Mouse (Mus musculus): ENCODE results near the gene Fubp1. TPM values are rescaled to one million over a fixed set of nuclear protein-coding genes. Genes with fewer than 3 reads are reported as not detected.

Fubp1 gene
- polyA plus RNA-seq, 1 experiment from 2014 or later: 200 TPM

DNA sequence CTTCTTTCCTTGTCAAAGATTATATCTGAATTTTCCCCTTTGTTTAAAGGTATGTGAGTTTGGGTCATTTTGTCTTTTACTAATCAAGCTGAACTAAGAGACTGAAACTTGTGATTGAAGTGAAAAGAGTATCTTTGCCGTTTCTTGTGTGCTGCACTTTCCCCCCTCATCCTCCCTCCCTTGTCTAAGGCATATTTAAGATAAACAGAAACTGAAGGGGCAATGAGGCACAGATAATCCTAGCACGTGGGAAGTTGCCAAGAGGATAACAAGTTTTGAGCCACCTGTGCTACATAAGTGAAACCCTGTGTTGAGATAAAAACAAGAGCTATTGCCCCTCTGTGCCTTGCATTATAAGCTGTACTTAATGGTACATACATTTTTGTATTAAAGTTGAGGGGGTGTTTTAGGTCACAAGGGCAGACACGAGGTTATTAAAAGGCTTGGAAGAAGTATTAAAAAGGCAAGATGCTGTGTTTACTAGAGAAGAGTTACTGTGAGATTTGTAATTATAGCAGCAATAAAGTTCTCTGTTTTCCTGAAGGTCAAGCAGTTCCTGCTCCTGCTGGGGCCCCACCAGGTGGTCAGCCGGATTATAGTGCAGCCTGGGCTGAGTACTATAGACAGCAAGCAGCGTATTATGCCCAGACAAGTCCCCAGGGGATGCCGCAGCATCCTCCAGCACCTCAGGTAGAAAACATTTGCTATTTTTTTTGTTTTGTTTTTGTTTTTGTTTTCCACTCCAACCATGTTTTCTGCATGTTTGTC is 21.3 kb downstream of the Fubp1 start:
- no peaks in the 10 kb centered on the region for H3K27me3 ChIP-seq (replicated peaks; ENCODE audit: control insufficient read depth, insufficient read depth, low read length)
- DNase-seq (ENCODE audit: low spot score) (no peak), ATAC-seq (ENCODE audit: low read depth) (no peak)
- H3K9ac ChIP-seq (ENCODE audit: low read depth, low read length): no peak overlapping the region
- no peaks in the 10 kb centered on the region for H3K4me1 ChIP-seq (ENCODE audit: control insufficient read depth, insufficient read depth, low read length)
- H3K9me3 ChIP-seq (ENCODE audit: control insufficient read depth, low read length): no peaks in the 10 kb centered on the region
- H3K4me3 ChIP-seq (ENCODE audit: low read depth, low read length): no peak overlapping the region
- H3K27ac ChIP-seq (replicated peaks; ENCODE audit: low read depth, low read length): no peak overlapping the region
- 64% methylated on average over 6 of the region's 6 CpGs for whole genome bisulfite sequencing
- H3K4me2 ChIP-seq (ENCODE audit: low read depth, low read length): no peak overlapping the region
- peaks cover 83% of the 10 kb centered on the region for H3K36me3 ChIP-seq (ENCODE audit: control insufficient read depth, insufficient read depth, low read length)

DNA sequence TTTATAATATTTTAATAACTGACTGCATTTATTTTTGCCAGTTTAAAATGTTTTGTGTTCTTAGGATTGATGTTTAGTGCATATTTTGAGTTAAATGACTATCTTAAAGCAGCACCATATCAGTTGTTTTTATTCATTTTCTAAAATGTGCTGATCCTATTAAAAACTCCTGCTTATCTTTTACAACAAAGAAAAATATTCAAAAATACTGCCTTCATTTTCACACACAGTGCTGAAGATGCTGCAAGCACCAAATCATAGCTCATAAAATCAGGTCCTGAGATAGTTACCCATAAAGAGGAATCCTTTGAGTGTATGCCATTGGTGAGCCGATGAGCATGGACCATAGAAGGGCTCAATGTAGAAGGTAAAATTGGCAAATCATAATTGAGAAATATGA is 25.0 kb downstream of the Fubp1 start:
- WGBS: 90% methylated on average over 1 of the region's 1 CpGs
- Histone ChIP-seq H3K9me3 (ENCODE audit: control insufficient read depth, low read length) (no peaks in the 10 kb centered on the region), H3K9ac (ENCODE audit: low read depth, low read length) (no peak overlapping the region), H3K27ac (replicated peaks; ENCODE audit: low read depth, low read length) (no peak overlapping the region), H3K27me3 (replicated peaks; ENCODE audit: control insufficient read depth, insufficient read depth, low read length) (no peaks in the 10 kb centered on the region), H3K4me2 (ENCODE audit: low read depth, low read length) (no peak overlapping the region), H3K4me1 (ENCODE audit: control insufficient read depth, insufficient read depth, low read length) (no peaks in the 10 kb centered on the region), H3K4me3 (ENCODE audit: low read depth, low read length) (no peak overlapping the region), H3K36me3 (ENCODE audit: control insufficient read depth, insufficient read depth, low read length) (peaks cover 77% of the 10 kb centered on the region)
- DNase-seq (ENCODE audit: low spot score) (no peak), ATAC-seq (ENCODE audit: low read depth) (no peak)

DNA sequence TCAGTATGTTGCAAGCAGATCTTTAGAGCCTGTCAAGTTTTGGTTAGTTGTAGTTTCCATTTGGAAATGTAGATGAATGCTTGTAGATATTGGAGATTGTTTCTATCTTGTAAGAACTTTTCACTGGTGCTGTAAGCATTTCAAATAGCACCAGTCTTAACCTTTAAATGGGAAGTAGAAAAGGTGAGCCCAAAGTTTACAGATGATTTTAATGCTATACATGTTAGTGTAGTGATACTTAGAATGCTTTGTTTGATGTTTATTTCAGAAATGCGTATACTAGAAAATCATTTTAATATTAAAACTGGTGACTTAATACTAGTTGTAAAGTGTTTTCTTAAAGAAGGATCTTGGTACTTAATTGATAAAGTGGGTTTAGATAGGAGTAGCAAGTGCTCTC is 25.6 kb downstream of the Fubp1 start:
- Histone ChIP-seq H3K4me2 (ENCODE audit: low read depth, low read length) (no peak overlapping the region), H3K27me3 (replicated peaks; ENCODE audit: control insufficient read depth, insufficient read depth, low read length) (no peaks in the 10 kb centered on the region), H3K36me3 (ENCODE audit: control insufficient read depth, insufficient read depth, low read length) (peaks cover 75% of the 10 kb centered on the region), H3K4me3 (ENCODE audit: low read depth, low read length) (no peak overlapping the region), H3K4me1 (ENCODE audit: control insufficient read depth, insufficient read depth, low read length) (no peaks in the 10 kb centered on the region), H3K27ac (replicated peaks; ENCODE audit: low read depth, low read length) (no peak overlapping the region), H3K9me3 (ENCODE audit: control insufficient read depth, low read length) (no peaks in the 10 kb centered on the region), H3K9ac (ENCODE audit: low read depth, low read length) (no peak overlapping the region)
- 97% methylated on average over 1 of the region's 1 CpGs for WGBS
- no peak for ATAC-seq (ENCODE audit: low read depth)
- DNase-seq (ENCODE audit: low spot score): no peak

DNA sequence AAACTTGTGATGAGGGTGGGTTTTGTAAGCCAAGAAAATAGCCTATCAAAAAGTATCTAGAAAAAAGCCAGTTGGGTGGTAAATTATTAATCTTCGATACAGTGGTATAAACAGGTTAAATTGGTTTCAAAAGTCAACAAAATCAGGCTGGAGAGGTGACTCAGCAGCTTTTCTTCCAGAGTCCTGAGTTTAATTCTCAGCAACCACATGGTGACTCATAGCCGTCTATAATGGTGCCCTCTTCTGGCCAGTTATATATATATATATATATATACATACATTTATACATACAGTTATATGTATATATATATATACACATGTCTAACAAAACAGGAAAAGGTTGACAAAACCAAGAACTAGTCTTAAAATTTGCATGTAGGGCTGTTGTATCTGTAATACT is 28.6 kb downstream of the Fubp1 start:
- no peak overlapping the region for H3K4me3 ChIP-seq (ENCODE audit: low read depth, low read length)
- H3K9ac ChIP-seq (ENCODE audit: low read depth, low read length): no peak overlapping the region
- 68% methylated on average over 2 of the region's 2 CpGs for WGBS
- no peaks in the 10 kb centered on the region for H3K4me1 ChIP-seq (ENCODE audit: control insufficient read depth, insufficient read depth, low read length)
- H3K36me3 ChIP-seq (ENCODE audit: control insufficient read depth, insufficient read depth, low read length): peaks cover 51% of the 10 kb centered on the region
- no peaks in the 10 kb centered on the region for H3K9me3 ChIP-seq (ENCODE audit: control insufficient read depth, low read length)
- DNase-seq (ENCODE audit: low spot score): peak; percentile 41
- no peak overlapping the region for H3K4me2 ChIP-seq (ENCODE audit: low read depth, low read length)
- no peak overlapping the region for H3K27ac ChIP-seq (replicated peaks; ENCODE audit: low read depth, low read length)
- no peaks in the 10 kb centered on the region for H3K27me3 ChIP-seq (replicated peaks; ENCODE audit: control insufficient read depth, insufficient read depth, low read length)
- no peak for ATAC-seq (ENCODE audit: low read depth)

DNA sequence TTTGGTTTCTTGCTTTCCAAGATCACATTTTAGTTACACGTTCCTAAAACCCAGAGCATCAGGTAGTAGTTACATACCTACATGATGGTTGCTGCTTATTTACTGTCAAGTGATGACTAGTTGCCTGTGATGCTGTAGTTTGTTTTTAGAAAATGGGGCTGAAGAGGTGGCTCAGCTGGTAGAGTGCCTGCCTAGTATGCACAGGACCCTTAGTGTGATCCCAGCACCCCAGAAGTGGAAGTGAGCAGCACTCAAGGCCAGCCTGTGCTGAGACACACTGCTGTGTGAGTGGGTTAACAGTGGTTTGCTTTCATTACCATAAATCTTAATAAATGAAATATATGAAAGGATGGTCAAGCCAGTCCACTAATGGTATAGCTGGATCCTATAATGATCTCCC is 29.4 kb downstream of the Fubp1 start:
- Histone ChIP-seq H3K9ac (ENCODE audit: low read depth, low read length) (no peak overlapping the region), H3K4me2 (ENCODE audit: low read depth, low read length) (no peak overlapping the region), H3K4me3 (ENCODE audit: low read depth, low read length) (no peak overlapping the region), H3K27me3 (replicated peaks; ENCODE audit: control insufficient read depth, insufficient read depth, low read length) (no peaks in the 10 kb centered on the region), H3K4me1 (ENCODE audit: control insufficient read depth, insufficient read depth, low read length) (no peaks in the 10 kb centered on the region), H3K36me3 (ENCODE audit: control insufficient read depth, insufficient read depth, low read length) (peaks cover 43% of the 10 kb centered on the region), H3K9me3 (ENCODE audit: control insufficient read depth, low read length) (no peaks in the 10 kb centered on the region), H3K27ac (replicated peaks; ENCODE audit: low read depth, low read length) (no peak overlapping the region)
- ATAC-seq (ENCODE audit: low read depth): no peak
- DNase-seq (ENCODE audit: low spot score): no peak
- WGBS: 91% methylated on average over 1 of the region's 1 CpGs

DNA sequence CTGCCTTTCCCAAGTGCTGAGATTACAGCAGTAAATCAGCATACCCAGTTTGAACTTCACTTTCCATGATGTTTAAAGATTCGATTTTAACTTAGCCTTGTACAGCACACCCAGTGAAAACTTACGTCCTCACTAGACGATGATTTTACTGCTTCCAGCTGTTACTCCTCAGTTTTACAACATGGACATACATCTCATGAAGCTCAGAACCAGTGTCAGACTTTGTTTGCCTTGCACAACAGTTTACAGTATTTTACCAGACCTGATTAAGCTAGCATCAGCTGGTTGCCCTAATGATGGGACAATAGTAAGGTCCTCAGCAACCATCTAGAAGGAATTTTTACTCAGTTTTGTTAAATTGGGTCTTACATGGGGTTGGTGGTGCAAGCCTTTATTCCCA is 30.9 kb downstream of the Fubp1 start:
- no peak for DNase-seq (ENCODE audit: low spot score)
- no peaks in the 10 kb centered on the region for H3K27me3 ChIP-seq (replicated peaks; ENCODE audit: control insufficient read depth, insufficient read depth, low read length)

DNA sequence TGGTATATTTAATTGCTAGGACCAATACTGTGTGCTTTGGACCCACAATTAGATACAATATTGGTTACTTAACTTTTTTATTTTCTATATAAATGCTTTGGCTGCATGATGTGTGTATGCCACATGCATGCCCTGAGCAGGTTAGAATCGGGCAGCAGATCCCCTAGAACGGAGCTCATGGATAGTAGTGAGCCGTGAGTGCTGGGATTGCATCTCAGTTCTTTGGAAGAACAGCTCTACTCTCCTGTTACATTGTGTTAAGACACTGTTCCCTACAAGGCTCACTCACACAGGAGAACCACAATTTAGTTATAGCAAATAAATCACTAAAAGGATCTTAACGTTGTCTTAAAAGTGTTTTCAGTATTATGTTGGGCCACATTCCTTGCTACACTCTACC is 33.1 kb downstream of the Fubp1 start:
- no peak for DNase-seq (ENCODE audit: low spot score)
- Histone ChIP-seq H3K27me3 (replicated peaks; ENCODE audit: control insufficient read depth, insufficient read depth, low read length) (no peaks in the 10 kb centered on the region), H3K4me1 (ENCODE audit: control insufficient read depth, insufficient read depth, low read length) (no peaks in the 10 kb centered on the region), H3K36me3 (ENCODE audit: control insufficient read depth, insufficient read depth, low read length) (peaks cover 23% of the 10 kb centered on the region), H3K9me3 (ENCODE audit: control insufficient read depth, low read length) (no peaks in the 10 kb centered on the region), H3K27ac (replicated peaks; ENCODE audit: low read depth, low read length) (no peak overlapping the region), H3K9ac (ENCODE audit: low read depth, low read length) (no peak overlapping the region), H3K4me2 (ENCODE audit: low read depth, low read length) (no peak overlapping the region), H3K4me3 (ENCODE audit: low read depth, low read length) (no peak overlapping the region)
- ATAC-seq (ENCODE audit: low read depth): no peak
- WGBS: 74% methylated on average over 4 of the region's 4 CpGs

More for the DNA sequence above, 30.9 kb downstream of the Fubp1 start:
- Histone ChIP-seq H3K4me2 (ENCODE audit: low read depth, low read length) (no peak overlapping the region), H3K9me3 (ENCODE audit: control insufficient read depth, low read length) (no peaks in the 10 kb centered on the region), H3K9ac (ENCODE audit: low read depth, low read length) (no peak overlapping the region), H3K4me1 (ENCODE audit: control insufficient read depth, insufficient read depth, low read length) (no peaks in the 10 kb centered on the region), H3K4me3 (ENCODE audit: low read depth, low read length) (no peak overlapping the region), H3K27ac (replicated peaks; ENCODE audit: low read depth, low read length) (no peak overlapping the region), H3K36me3 (ENCODE audit: control insufficient read depth, insufficient read depth, low read length) (peaks cover 32% of the 10 kb centered on the region)
- 79% methylated on average over 3 of the region's 3 CpGs for WGBS
- no peak for ATAC-seq (ENCODE audit: low read depth)

DNA sequence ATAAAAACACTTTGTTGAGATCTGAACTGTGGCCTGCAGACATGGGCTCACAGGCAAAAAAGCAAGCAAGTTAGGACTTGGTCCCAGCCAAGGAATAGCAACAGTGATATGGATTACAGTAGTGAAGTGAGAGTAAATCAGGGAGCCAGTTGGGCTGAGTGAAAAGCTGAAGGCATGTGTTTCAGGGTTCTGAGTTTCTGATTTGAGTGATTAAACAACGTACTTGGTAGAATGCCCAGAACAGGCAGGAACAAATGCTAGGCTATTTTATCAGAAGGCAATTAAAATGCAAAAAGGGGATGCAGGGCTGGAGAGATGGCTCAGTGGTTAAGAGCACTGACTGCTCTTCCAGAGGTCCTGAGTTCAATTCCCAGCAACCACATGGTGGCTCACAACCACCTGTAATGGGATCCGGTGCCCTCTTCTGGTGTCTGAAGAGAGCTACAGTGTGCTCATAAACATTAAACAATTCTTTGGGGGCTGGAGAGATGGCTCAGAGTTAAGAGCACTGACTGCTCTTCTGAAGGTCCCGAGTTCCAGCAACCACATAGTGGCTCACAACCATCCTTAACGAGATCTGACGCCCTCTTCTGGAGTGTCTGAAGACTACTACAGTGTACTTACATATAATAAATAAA is 35.2 kb downstream of the Fubp1 start:
- Histone ChIP-seq H3K36me3 (ENCODE audit: control insufficient read depth, insufficient read depth, low read length) (0 out of 2 replicates have a peak, but pooled peaks cover 5% of the 10 kb centered on the region), H3K27ac (replicated peaks; ENCODE audit: low read depth, low read length) (no peak overlapping the region), H3K4me2 (ENCODE audit: low read depth, low read length) (no peak overlapping the region), H3K9me3 (ENCODE audit: control insufficient read depth, low read length) (no peaks in the 10 kb centered on the region), H3K4me1 (ENCODE audit: control insufficient read depth, insufficient read depth, low read length) (no peaks in the 10 kb centered on the region), H3K27me3 (replicated peaks; ENCODE audit: control insufficient read depth, insufficient read depth, low read length) (no peaks in the 10 kb centered on the region), H3K4me3 (ENCODE audit: low read depth, low read length) (no peak overlapping the region), H3K9ac (ENCODE audit: low read depth, low read length) (no peak overlapping the region)
- 74% methylated on average over 5 of the region's 5 CpGs for WGBS
- ATAC-seq (ENCODE audit: low read depth) (no peak), DNase-seq (ENCODE audit: low spot score) (peak; percentile 31)

DNA sequence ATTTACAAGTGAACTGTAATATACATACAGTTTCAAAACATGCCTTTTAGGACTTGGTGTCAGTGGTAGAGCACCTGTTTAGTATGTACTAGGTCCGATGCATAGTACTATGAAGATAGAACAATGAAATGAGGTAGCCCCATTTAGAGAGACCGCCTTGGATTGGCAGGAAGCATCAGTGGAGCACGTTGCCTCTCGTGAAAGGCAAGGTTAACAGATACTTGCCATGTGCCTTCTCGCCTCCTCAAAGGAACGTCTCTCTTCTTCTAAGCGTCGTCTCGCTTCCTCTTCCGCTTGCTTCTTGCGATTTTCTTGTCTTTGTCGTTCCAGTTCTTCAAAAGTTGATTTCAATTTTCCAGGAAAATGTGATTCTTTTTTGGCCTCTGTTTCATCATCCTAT is 37.5 kb downstream of the Fubp1 start:
- Histone ChIP-seq H3K27ac (replicated peaks; ENCODE audit: low read depth, low read length) (no peak overlapping the region), H3K9me3 (ENCODE audit: control insufficient read depth, low read length) (no peaks in the 10 kb centered on the region)

More for the DNA sequence above, 37.5 kb downstream of the Fubp1 start:
- 86% methylated on average over 12 of the region's 12 CpGs for WGBS
- DNase-seq (ENCODE audit: low spot score) (no peak), ATAC-seq (ENCODE audit: low read depth) (no peak)
- Histone ChIP-seq H3K4me2 (ENCODE audit: low read depth, low read length) (no peak overlapping the region), H3K4me1 (ENCODE audit: control insufficient read depth, insufficient read depth, low read length) (no peaks in the 10 kb centered on the region), H3K27me3 (replicated peaks; ENCODE audit: control insufficient read depth, insufficient read depth, low read length) (no peaks in the 10 kb centered on the region), H3K36me3 (ENCODE audit: control insufficient read depth, insufficient read depth, low read length) (0 out of 2 replicates have a peak, but pooled peaks cover 3% of the 10 kb centered on the region), H3K4me3 (ENCODE audit: low read depth, low read length) (no peak overlapping the region), H3K9ac (ENCODE audit: low read depth, low read length) (no peak overlapping the region)
